Mouse (Mus musculus): Measurements from ENCODE around the gene Dnajb1. TPM values are rescaled to one million over a fixed set of nuclear protein-coding genes. Genes with fewer than 3 reads are reported as not detected.
"Not testable (repeated sequence)": the region's sequence is repeated elsewhere in the genome, so short reads cannot be mapped to it uniquely, and the experiment has no call there.

Gene Dnajb1
- total RNA-seq, 2 experiments from 2014 or later = 50.1 to 71.0 TPM

DNA sequence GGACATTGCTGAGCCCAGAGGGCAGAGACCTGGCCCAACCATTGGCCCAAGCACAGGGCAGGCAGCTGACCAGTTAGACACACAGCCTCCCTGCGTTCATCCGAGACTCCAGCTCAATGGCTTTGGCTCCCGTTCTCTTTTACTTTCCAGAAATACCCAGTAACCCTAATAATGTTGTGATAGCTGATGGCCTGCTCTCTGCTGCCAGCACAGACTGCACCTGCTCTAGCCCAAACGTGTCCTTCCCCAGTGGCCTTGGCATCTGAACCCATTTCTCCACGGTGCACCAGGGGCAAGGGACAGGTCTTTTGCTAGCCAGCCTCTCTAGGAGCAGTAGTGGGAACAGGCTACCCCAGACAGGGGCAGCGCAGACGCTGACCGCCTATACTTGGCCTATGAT, 27.2 kb upstream of the Dnajb1 start:
- Histone ChIP-seq H3K4me3 (no peak overlapping the region), H3K27ac (no peak overlapping the region)
- DNase-seq (ENCODE audit: extremely low spot score in 1 of 2, low spot score in 2 of 2) = peak in 1 of 2 experiments; percentile 6
- TF ChIP-seq CTCF (IDR thresholded peaks at IDR 0.05) = no peak
- intact Hi-C loops (cut with DNase I) = no loop called here

DNA sequence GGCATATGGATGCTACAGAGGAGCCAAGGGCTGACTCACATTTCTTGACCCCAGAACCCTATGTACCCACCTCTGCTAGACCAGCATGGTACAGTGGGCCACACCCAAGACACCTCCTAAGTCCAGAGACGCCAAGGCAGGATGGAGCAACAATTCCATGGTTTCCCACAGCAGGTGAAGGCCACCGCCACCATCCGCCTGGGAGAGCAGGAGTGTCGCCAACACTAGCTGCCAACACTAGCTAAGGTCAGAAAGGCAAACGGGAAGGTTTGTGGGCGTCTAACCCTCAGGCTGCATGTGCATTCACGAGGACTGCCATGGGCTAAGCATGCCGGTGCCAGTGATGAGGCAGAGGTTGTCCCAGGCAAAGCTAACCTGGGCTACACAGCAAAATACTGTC, 25.8 kb upstream of the Dnajb1 start:
- no peak overlapping the region for H3K4me3 ChIP-seq
- intact Hi-C loops (cut with DNase I) = no loop called here
- no peak for TF ChIP-seq CTCF (IDR thresholded peaks at IDR 0.05)
- no peak for DNase-seq (ENCODE audit: extremely low spot score in 1 of 2, low spot score in 2 of 2)
- no peak overlapping the region for H3K27ac ChIP-seq

DNA sequence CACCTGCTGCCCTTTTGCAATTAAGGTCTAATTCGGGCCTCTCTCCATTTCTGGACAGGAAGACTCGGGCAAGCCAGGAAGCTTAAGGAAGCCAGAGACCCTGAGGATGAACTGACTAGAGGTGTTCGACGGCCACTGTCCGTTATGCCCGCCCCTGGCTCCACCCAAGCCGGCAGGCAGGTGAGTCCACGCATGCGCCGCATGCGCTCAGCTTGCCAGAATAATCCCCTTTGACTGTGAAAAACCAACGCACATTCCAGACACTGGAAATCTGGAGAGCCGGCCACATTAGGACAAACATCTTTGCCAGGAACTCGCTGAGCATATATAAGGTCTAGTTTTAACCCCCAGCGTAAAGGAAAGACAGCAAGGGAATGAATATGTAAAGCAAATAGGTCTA, 24.8 kb upstream of the Dnajb1 start:
- H3K4me3 ChIP-seq = no peak overlapping the region
- intact Hi-C loops (cut with DNase I) = no loop called here
- H3K27ac ChIP-seq = no peak overlapping the region
- TF ChIP-seq CTCF (IDR thresholded peaks at IDR 0.05) = no peak
- DNase-seq (ENCODE audit: extremely low spot score in 1 of 2, low spot score in 2 of 2) = no peak

DNA sequence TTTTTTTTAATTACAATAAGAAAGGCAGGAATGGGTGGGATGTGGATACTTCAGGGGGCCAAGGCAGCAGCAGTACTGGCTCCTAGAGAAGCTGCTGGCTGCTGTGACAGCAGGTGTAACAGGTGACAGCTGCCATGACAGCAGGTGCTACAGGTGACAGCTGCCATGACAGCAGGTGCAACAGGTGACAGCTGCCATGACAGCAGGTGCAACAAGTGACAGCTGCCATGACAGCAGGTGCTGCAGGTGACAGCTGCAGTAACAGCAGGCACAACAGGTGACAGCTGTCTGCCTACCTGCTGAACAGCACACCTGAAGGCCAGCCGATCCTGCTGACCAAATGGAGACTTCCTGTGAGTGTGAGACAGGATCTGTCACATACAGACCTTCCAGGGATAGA, 23.2 kb upstream of the Dnajb1 start:
- intact Hi-C loops (cut with DNase I) = no loop called here
- Histone ChIP-seq H3K4me3 (no peak overlapping the region), H3K27ac (no peak overlapping the region)
- no peak for TF ChIP-seq CTCF (IDR thresholded peaks at IDR 0.05)
- DNase-seq (ENCODE audit: extremely low spot score in 1 of 2, low spot score in 2 of 2) = no peak

DNA sequence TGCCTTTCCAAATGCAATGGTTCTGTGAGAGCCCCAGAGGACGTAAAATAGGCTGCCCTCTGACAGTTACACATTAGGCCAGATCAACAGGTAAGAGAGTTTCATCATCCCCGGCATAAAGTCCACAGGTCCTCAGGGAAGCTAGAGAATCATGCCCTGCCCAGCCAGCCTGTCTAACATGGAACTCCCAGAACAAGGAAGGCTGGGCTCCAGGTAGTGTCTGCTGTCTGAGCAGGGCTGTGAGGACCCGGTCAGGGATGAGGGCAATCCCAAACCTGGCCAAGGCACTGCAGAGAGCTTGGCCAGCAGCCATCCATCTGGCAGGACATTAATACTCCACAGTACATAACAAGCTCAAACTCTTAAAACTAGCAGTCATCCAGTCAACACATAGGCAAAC, 22.7 kb upstream of the Dnajb1 start:
- TF ChIP-seq CTCF (IDR thresholded peaks at IDR 0.05) = no peak
- no peak overlapping the region for H3K4me3 ChIP-seq
- intact Hi-C loops (cut with DNase I) = no loop called here
- no peak for DNase-seq (ENCODE audit: extremely low spot score in 1 of 2, low spot score in 2 of 2)
- no peak overlapping the region for H3K27ac ChIP-seq

DNA sequence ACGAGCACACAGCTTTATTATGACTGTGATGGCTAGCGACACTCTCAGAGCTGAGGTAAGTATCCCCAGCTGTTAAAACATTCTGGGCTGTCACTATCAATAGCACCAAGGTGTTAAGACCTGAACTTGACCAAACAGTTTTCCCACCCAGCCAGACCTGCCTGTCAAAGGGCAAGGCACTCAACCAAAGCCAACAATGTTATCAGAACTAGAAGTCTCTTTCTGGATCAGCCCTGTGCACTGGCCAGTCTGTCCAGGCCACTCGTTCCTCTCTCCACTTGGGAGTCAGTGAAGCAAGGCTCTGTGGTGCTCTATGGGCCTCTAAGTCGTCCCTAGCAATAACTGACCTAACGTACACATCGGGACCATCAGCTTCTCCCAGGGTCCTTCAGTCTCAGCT, 20.3 kb upstream of the Dnajb1 start:
- intact Hi-C loops (cut with DNase I) = no loop called here
- TF ChIP-seq CTCF (IDR thresholded peaks at IDR 0.05) = no peak
- no peak overlapping the region for H3K27ac ChIP-seq
- no peak overlapping the region for H3K4me3 ChIP-seq
- DNase-seq (ENCODE audit: extremely low spot score in 1 of 2, low spot score in 2 of 2) = no peak

DNA sequence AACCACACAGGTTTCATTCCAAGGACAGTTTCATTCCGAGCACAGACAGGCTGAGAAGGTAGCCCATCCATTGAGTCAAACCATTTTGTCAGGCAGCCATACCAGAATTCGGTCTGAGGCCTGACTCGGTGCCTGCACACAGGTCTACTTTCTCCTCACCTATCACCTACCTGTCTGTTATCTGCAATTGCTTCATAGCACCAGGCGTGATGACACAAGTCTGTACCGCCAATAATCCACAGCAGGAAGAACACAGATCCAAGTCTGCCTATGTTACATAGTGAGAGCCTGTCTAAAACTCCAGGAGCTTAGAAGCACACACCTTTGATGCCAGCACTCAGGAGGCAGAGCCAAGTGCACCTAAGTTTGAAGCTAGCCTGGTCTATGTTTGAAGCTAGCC, 19.1 kb upstream of the Dnajb1 start:
- intact Hi-C loops (cut with DNase I) = no loop called here
- no peak for TF ChIP-seq CTCF (IDR thresholded peaks at IDR 0.05)
- DNase-seq (ENCODE audit: extremely low spot score in 1 of 2, low spot score in 2 of 2) = no peak
- Histone ChIP-seq H3K27ac (no peak overlapping the region), H3K4me3 (no peak overlapping the region; the same call in 1 of the 2 replicates)

DNA sequence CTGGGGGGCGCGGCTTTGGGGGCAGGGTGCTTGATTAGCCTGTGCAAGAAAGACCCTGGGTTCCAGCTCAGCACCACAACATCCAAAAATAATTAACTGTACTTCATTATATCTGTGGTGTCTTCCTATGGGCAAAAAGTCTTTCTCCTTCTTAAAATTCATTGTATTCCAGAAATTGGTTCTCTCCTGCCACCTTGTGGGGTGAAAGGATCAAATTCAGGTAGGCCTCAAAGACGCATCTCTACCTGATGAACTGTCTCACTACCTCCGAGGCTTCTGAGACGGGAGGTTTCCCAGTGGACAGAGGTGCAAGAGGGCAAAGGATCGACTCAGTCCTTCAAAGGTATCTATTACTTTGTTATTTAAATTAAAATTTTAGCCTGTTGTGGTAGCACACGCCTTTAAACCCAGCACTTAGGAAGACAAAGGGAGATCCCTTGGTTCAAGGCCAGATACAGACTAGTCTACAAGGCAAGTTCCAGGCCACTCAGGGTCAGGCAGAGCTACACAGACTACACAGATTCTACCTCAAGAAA, 17.4 kb upstream of the Dnajb1 start:
- Histone ChIP-seq H3K4me3 (no peak overlapping the region), H3K27ac (no peak overlapping the region)
- intact Hi-C loops (cut with DNase I) = no loop called here
- TF ChIP-seq CTCF (IDR thresholded peaks at IDR 0.05) = peak; percentile 33
- no peak for DNase-seq (ENCODE audit: extremely low spot score in 1 of 2, low spot score in 2 of 2)

DNA sequence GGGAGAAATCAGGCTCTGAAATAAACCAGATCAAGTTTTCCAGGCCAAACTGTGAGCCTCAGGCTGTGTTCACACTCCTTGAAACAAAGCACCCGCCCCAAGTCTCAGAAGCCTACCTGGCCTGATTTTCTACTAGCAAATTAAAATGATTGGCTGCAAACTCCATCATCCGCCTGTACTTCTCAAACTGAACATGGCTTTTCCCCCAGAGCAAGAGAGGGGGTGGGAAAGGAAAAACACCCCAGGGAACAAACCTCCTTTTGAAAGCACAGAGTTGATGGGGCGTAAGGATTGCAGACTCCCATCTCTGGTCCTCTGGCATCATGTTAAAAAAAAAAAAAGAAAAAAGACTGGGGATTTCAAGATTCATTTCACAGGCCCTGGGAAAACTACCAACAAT, 15.3 kb upstream of the Dnajb1 start:
- DNase-seq (ENCODE audit: extremely low spot score in 1 of 2, low spot score in 2 of 2) = no peak
- TF ChIP-seq CTCF (IDR thresholded peaks at IDR 0.05) = no peak
- intact Hi-C loops (cut with DNase I) = no loop called here
- Histone ChIP-seq H3K4me3 (peak overlapping the region; percentile 79), H3K27ac (no peak overlapping the region)

DNA sequence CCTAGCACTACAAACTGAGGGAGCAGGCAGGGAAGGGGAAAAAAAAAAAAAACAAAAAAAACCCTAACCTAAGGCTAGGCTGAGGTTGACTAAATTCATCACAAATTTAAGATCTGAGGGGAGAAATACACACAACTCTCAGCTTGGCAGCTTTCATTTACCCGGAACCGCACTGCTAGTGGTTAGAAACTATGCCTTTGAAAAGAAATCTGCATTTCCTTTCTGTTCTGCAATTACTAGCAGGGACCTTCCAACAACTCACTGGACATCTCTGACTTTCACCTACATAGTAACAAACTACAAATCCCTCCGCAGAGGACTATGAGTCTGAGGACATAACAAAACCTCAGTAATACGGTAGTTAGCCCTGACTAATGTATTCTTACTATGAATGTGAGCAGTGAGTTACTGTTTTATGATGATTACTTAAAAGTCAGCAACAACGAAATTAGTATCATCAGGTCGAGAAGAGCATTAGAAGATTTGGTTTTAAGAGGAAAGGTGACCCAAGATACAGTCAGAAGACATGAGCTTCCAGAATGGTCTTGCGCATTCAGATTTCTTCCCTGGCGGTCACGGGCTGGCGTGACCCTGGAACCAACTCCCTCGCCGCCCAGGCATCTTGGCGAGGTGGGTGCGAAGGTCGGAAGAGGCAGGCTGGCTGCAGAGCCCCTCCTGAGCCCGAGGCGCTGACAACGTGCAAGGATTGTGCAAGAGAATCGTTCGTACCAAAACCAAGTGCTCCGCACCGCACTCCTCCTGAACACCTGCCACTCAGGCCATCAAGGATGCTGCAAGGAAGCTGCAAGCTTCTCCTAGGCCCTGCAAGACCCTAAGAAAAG, 14.4 kb upstream of the Dnajb1 start:
- no peak for TF ChIP-seq CTCF (IDR thresholded peaks at IDR 0.05)

DNA sequence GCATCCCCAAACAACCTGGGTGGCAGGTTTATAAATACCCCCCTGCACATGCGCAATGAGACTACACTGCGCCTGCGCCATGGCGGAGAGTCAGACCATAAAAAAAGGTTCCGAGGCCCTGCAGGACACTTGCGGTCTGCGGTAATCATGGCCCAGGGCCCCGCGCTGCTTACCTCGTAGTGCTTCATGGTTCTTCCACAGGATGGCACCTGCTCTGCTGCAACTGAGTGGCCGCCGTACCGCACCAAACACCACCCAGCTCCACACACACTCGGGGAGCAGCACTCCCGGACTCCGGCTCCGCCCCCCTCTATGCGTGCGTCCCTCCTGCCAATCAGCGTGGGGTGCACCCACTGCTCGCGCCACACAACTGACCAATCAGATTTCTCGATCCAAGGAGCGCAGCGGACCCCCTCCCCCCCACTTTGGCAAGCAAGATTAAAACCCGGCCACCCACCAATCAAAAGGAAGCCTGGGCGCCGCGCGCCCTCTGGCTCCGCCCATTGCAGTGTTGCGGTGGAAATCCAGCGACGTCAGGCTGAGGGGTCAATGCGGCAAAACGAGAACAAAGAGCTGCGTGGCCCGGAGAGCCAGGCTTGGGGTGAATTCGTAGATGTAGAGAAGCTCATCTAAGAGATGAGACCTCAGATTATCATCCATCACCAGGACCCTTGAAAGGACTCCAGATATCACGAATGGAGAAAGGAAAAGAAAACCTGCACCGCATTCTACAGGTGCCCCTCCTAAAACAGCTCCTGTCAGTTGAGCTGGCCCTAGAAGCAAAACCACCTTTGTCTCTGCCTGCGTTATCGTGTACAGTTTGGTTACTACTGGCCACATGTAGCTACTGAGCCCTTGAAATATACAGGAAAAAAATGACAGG, 13.6 kb upstream of the Dnajb1 start:
- DNase-seq (ENCODE audit: extremely low spot score in 1 of 2, low spot score in 2 of 2) = peak; percentile 94 to 97
- intact Hi-C loops (cut with DNase I) = no loop called here
- peak overlapping the region; percentile 90 for H3K27ac ChIP-seq
- peak overlapping the region; percentile 79 for H3K4me3 ChIP-seq
- TF ChIP-seq CTCF (IDR thresholded peaks at IDR 0.05) = no peak

More for the DNA sequence above, 14.4 kb upstream of the Dnajb1 start:
- H3K27ac ChIP-seq = peak overlapping the region; percentile 83
- DNase-seq (ENCODE audit: extremely low spot score in 1 of 2, low spot score in 2 of 2) = no peak
- intact Hi-C loops (cut with DNase I) = no loop called here
- peak overlapping the region; percentile 79 for H3K4me3 ChIP-seq

DNA sequence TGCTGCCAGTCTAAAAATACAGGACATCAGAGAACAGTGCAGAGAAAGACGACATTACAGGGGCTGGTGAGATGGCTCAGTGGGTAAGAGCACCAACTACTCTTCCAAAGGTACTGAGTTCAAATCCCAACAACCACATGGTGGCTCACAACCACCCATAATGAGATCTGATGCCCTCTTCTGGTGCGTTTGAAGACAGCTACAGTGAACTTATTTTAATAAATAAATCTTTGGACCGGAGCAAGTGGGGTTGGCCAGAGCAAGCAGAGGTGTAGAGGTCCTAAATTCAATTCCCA, 13.0 kb upstream of the Dnajb1 start:
- Histone ChIP-seq H3K27ac (peak overlapping the region; percentile 90), H3K4me3 (peak overlapping the region; percentile 79)
- intact Hi-C loops (cut with DNase I); DNase-seq (ENCODE audit: extremely low spot score in 1 of 2, low spot score in 2 of 2): not testable (repeated sequence)
- TF ChIP-seq CTCF (IDR thresholded peaks at IDR 0.05) = peak; percentile 34
